Mouse (Mus musculus) layer of hippocampus, adult 2 months (tissue): Measurements from ENCODE around the gene Trappc11. TPM values are rescaled to one million over a fixed set of nuclear protein-coding genes. Genes with fewer than 3 reads are reported as not detected.

ENCODE experiments used
- DNase-seq, 2 experiments: peaks; one replicate each; pipeline ENCODE4 v3.0.0; 2022; ENCODE audit warnings: low spot score in 2 of 2
- H3K27ac ChIP-seq: fragments of 200-600 bp; 2 replicates; pipeline ENCODE4 v1.8.1; 2022
- H3K4me3 ChIP-seq: fragments of 200-600 bp; 2 replicates; pipeline ENCODE4 v1.8.1; 2022; ENCODE audit warnings: mild to moderate bottlenecking
- CTCF ChIP-seq: fragments of 200-600 bp; conservative IDR thresholded peaks from 2 replicates; pipeline ENCODE4 v1.8.1; 2022; ENCODE audit warnings: antibody characterized with exemption, mild to moderate bottlenecking, moderate library complexity
- long read RNA-seq, 2 experiments: library from polyadenylated mRNA; stranded (forward); transcript quantifications; one replicate each; pipeline ENCODE4 v2.0.0; 2021; ENCODE audit warnings: borderline mapping rate in 2 of 2
- total RNA-seq, 2 experiments: library from RNA; stranded (reverse); gene quantifications; 2 replicates each; pipeline ENCODE4 v1.2.3; 2021

Trappc11 gene
- 10 to 100 TPM; 55.9 to 58.7 TPM for total RNA-seq
- long read RNA-seq, experiment 1, full-length matches to known transcripts = 14 of 29 reads
- long read RNA-seq, experiment 1, partial matches to known transcripts = 11 of 29 reads
- long read RNA-seq, experiment 1, other reads (novel, unspliced or antisense) = 4 of 29 reads
- long read RNA-seq, experiment 2, full-length matches to known transcripts = 23 of 38 reads
- long read RNA-seq, experiment 2, partial matches to known transcripts = 9 of 38 reads
- long read RNA-seq, experiment 2, other reads (novel, unspliced or antisense) = 6 of 38 reads

- H3K4me3 ChIP-seq = peak within 1 kb of the TSS; percentile 97
- no peak; the same call in 1 of the 2 replicates for TF ChIP-seq CTCF
- peak within 1 kb of the TSS; percentile 92 for H3K27ac ChIP-seq
- DNase-seq = peak; percentile 90 to 98
Measured at GRCm38 (mm10) chr8:47533344-47534125, at the start of gene Trappc11, which contains the start of gene Rwdd4a. Gene Trappc11 (minus strand): TSS chr8:47533470. Gene Rwdd4a (plus strand): TSS chr8:47533664.

GRCm38 (mm10) chr8:47581454-47581853 lies 48.2 kb upstream of the Trappc11 start:
- no peak overlapping the region for H3K27ac ChIP-seq
- H3K4me3 ChIP-seq = no peak overlapping the region
- DNase-seq = peak in 1 of 2 experiments; percentile 21
- no peak for TF ChIP-seq CTCF

GRCm38 (mm10) chr8:47573482-47573881 lies 40.2 kb upstream of the Trappc11 start:
- Histone ChIP-seq H3K27ac (no peak overlapping the region), H3K4me3 (no peak overlapping the region)
- no peak for DNase-seq
- no peak for TF ChIP-seq CTCF

GRCm38 (mm10) chr8:47570161-47570560 lies 36.9 kb upstream of the Trappc11 start:
- no peak for DNase-seq
- no peak for TF ChIP-seq CTCF
- H3K27ac ChIP-seq = no peak overlapping the region
- H3K4me3 ChIP-seq = no peak overlapping the region

GRCm38 (mm10) chr8:47568098-47568497 lies 34.8 kb upstream of the Trappc11 start:
- H3K27ac ChIP-seq = no peak overlapping the region
- TF ChIP-seq CTCF = no peak
- DNase-seq = no peak

GRCm38 (mm10) chr8:47566551-47566950 lies 33.3 kb upstream of the Trappc11 start:
- Histone ChIP-seq H3K27ac (no peak overlapping the region), H3K4me3 (no peak overlapping the region)
- no peak for TF ChIP-seq CTCF
- no peak for DNase-seq

More at GRCm38 (mm10) chr8:47568098-47568497, 34.8 kb upstream of the Trappc11 start:
- no peak overlapping the region for H3K4me3 ChIP-seq

- no peak for TF ChIP-seq CTCF
- H3K27ac ChIP-seq = no peak overlapping the region
- no peak for DNase-seq
- no peak overlapping the region for H3K4me3 ChIP-seq
Measured at GRCm38 (mm10) chr8:47560801-47561200, 27.5 kb upstream of the Trappc11 start.

- DNase-seq = no peak
- Histone ChIP-seq H3K27ac (no peak overlapping the region), H3K4me3 (no peak overlapping the region)
- TF ChIP-seq CTCF = no peak
Measured at GRCm38 (mm10) chr8:47558274-47558673, 25.0 kb upstream of the Trappc11 start.

GRCm38 (mm10) chr8:47556446-47556845 lies 23.2 kb upstream of the Trappc11 start:
- H3K4me3 ChIP-seq = no peak overlapping the region
- DNase-seq = no peak
- no peak overlapping the region for H3K27ac ChIP-seq
- TF ChIP-seq CTCF = no peak

- no peak overlapping the region for H3K4me3 ChIP-seq
- H3K27ac ChIP-seq = no peak overlapping the region
- TF ChIP-seq CTCF = peak; percentile 69
- DNase-seq = no peak
Measured at GRCm38 (mm10) chr8:47553613-47554012, 20.3 kb upstream of the Trappc11 start.

GRCm38 (mm10) chr8:47547102-47547501 lies 13.8 kb upstream of the Trappc11 start:
- no peak for DNase-seq
- TF ChIP-seq CTCF = no peak
- no peak overlapping the region for H3K4me3 ChIP-seq
- H3K27ac ChIP-seq = no peak overlapping the region

GRCm38 (mm10) chr8:47544094-47544493 lies 10.8 kb upstream of the Trappc11 start:
- no peak for TF ChIP-seq CTCF
- no peak for DNase-seq
- Histone ChIP-seq H3K27ac (no peak overlapping the region), H3K4me3 (no peak overlapping the region)

- no peak for DNase-seq
- TF ChIP-seq CTCF = no peak
Measured at GRCm38 (mm10) chr8:47542746-47543145, 9.5 kb upstream of the Trappc11 start.

More at GRCm38 (mm10) chr8:47542746-47543145, 9.5 kb upstream of the Trappc11 start:
- Histone ChIP-seq H3K27ac (no peak overlapping the region), H3K4me3 (no peak overlapping the region)
